Mouse (Mus musculus) bone marrow, adult 2 months (tissue): ENCODE measurements around the gene Sfi1.

Experiments
- CTCF ChIP-seq: fragments of 200-500 bp; IDR thresholded peaks from 2 replicates; pipeline ENCODE4 v1.5.1; 2011; ENCODE audit warnings: low read length, control low read depth; ENCODE audit not compliant: control insufficient read depth, insufficient read depth
- POLR2A ChIP-seq: fragments of 200-500 bp; IDR thresholded peaks from 2 replicates; pipeline ENCODE4 v1.6.1; 2011; ENCODE audit warnings: low read depth, mild to moderate bottlenecking, control low read depth, low read length, borderline replicate concordance; ENCODE audit not compliant: control insufficient read depth

DNA sequence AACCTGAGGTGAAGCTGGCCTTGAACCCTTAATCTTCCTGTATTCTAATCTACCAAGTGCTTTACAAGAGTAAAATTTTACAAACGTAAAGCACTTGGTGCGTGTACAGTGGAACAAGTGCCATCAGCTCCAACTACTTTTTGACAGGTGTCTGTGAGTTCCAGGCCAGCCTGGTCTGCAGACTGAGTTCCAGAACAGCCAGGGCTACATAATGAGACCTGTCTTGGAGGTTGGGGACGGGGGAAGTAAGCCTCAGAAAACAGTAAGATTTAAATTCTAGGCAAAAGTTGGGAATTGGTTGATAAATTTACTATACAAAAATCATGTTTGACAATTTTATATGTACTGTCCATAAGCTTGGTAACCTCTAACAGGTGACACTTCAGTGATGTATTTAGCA lies 11.9 kb upstream of the Sfi1 start:
- TF ChIP-seq CTCF, result no peak
- TF ChIP-seq POLR2A, result no peak
